15 mouse cellular contexts compared by ENCODE assay signal in genomic region chrX:77323644-77324043, GRCm38 (mm10).
DNase-seq lines count a peak whose midpoint lies in the region; ATAC-seq and TF ChIP-seq lines count a peak whose summit lies in the region.
"Had no signal": no experiment of that assay in that cellular context is flagged by ENCODE, and none has a peak within 500 bp of the region (broad histone marks: within the 10 kb centered on the region; RNA-seq: fewer than 3 reads in every experiment).

No protein-coding gene starts in this region.

- H3K27me3 ChIP-seq in midbrain, embryonic 15.5 days (replicated peaks) = no peaks in the 10 kb centered on the region
- H3K27me3 ChIP-seq: embryonic facial prominence, embryonic 12.5 days; hindbrain, embryonic 15.5 days had no signal

- H3K27ac ChIP-seq in layer of hippocampus, adult 2 months = no peak overlapping the region
- no peak overlapping the region for H3K27ac ChIP-seq in midbrain, embryonic 15.5 days
- H3K27ac ChIP-seq: embryonic facial prominence, embryonic 12.5 days; hindbrain, embryonic 15.5 days had no signal

- whole genome bisulfite sequencing in midbrain, embryonic 15.5 days = 30% methylated on average over 4 of the region's 4 CpGs

- no peaks in the 10 kb centered on the region for H3K9me3 ChIP-seq in midbrain, embryonic 15.5 days
- H3K9me3 ChIP-seq: embryonic facial prominence, embryonic 12.5 days; hindbrain, embryonic 15.5 days had no signal

- no peak overlapping the region for H3K4me3 ChIP-seq in layer of hippocampus, adult 2 months
- no peak overlapping the region for H3K4me3 ChIP-seq in midbrain, embryonic 15.5 days
- H3K4me3 ChIP-seq: embryonic facial prominence, embryonic 12.5 days; hindbrain, embryonic 15.5 days had no signal

- peak; percentile 10 to 61 for DNase-seq in layer of hippocampus, adult 2 months (ENCODE audit: low spot score in 2 of 2)
- no peak for DNase-seq in layer of hippocampus, adult 9-10 months (ENCODE audit: low spot score)
- DNase-seq in brain, embryonic 18.5 days (ENCODE audit: low read depth, low spot score) = peak; percentile 56
- peak; percentile 6 to 31 for DNase-seq in frontal cortex, postnatal 36 days (ENCODE audit: low spot score in 2 of 2)
- no peak for DNase-seq in urinary bladder, postnatal 25 days (ENCODE audit: low spot score)
- no peak for DNase-seq in embryo, embryonic 10 days (ENCODE audit: low spot score)
- DNase-seq: adrenal gland, postnatal 14 days; cerebellum, postnatal 36 days; heart, adult 18-20 months; liver; lung, adult 2 months; thymus, postnatal 4 days had no signal

- no peaks in the 10 kb centered on the region for H3K4me1 ChIP-seq in midbrain, embryonic 15.5 days
- H3K4me1 ChIP-seq: embryonic facial prominence, embryonic 12.5 days; hindbrain, embryonic 15.5 days had no signal

- 0 out of 2 replicates have a peak, but pooled peaks have one; percentile 30 for ATAC-seq in midbrain, embryonic 15.5 days (replicated peaks)

- H3K36me3 ChIP-seq in midbrain, embryonic 15.5 days (replicated peaks) = no peaks in the 10 kb centered on the region
- H3K36me3 ChIP-seq: embryonic facial prominence, embryonic 12.5 days; hindbrain, embryonic 15.5 days had no signal

- TF ChIP-seq CTCF in layer of hippocampus, adult 2 months (conservative IDR thresholded peaks at IDR 0.05) = no peak

- H3K4me2 ChIP-seq in midbrain, embryonic 15.5 days = no peak overlapping the region
- H3K4me2 ChIP-seq: embryonic facial prominence, embryonic 12.5 days; hindbrain, embryonic 15.5 days had no signal

- no peak overlapping the region for H3K9ac ChIP-seq in midbrain, embryonic 15.5 days
- H3K9ac ChIP-seq: embryonic facial prominence, embryonic 12.5 days; hindbrain, embryonic 15.5 days had no signal

Comparison
In these comparisons a context has a peak if more than half of its experiments do, and no peak if none do; other contexts are left out.
1. DNase-seq: peak in layer of hippocampus, adult 2 months (2 of 2), brain, embryonic 18.5 days (single experiment) and frontal cortex, postnatal 36 days (2 of 2); none in layer of hippocampus, adult 9-10 months (single experiment), urinary bladder, postnatal 25 days (single experiment) and embryo, embryonic 10 days (single experiment).